8 mouse cellular contexts compared by ENCODE assay signal in genomic region chr10:69656321-69656720, GRCm38 (mm10).
A peak's percentile ranks its signal among the peaks of the same experiment; 100 is the strongest.
DNase-seq lines count a peak whose midpoint lies in the region; ATAC-seq lines count a peak whose summit lies in the region.

No protein-coding gene starts in this region.

- peaks cover 36% of the 10 kb centered on the region for H3K4me1 ChIP-seq in heart, embryonic 12.5 days (replicated peaks)

- no peak overlapping the region for H3K4me3 ChIP-seq in heart, embryonic 12.5 days

- no peaks in the 10 kb centered on the region for H3K27me3 ChIP-seq in heart, embryonic 12.5 days (replicated peaks)

- no peak overlapping the region for H3K9ac ChIP-seq in heart, embryonic 12.5 days

- 18% methylated on average over 3 of the region's 3 CpGs for WGBS in heart, embryonic 12.5 days

- H3K9me3 ChIP-seq in heart, embryonic 12.5 days (replicated peaks): no peaks in the 10 kb centered on the region

- ATAC-seq in heart, embryonic 12.5 days (ENCODE audit: insufficient number of reproducible peaks, low FRiP score): no peak

- H3K36me3 ChIP-seq in heart, embryonic 12.5 days: no peaks in the 10 kb centered on the region

- H3K4me2 ChIP-seq in heart, embryonic 12.5 days: no peak overlapping the region

- DNase-seq in heart, adult 9 months (ENCODE audit: low spot score in 2 of 2): peak; percentile 18 to 35
- DNase-seq in B cell, adult 2 months: peak; percentile 14 to 38
- DNase-seq in brain, adult 2 months (ENCODE audit: low read depth, low spot score): peak; percentile 87
- peak; percentile 37 for DNase-seq in fibroblast of lung, adult 2 months (ENCODE audit: low read depth)
- peak; percentile 78 for DNase-seq in kidney, postnatal 10 days
- peak; percentile 67 for DNase-seq in lung, postnatal 25 days (ENCODE audit: low spot score)
- DNase-seq in thymus, postnatal 14 days: peak; percentile 47

- no peak overlapping the region for H3K27ac ChIP-seq in heart, embryonic 12.5 days (ENCODE audit: poor library complexity, severe bottlenecking)

Comparison
In these comparisons a context has a peak if more than half of its experiments do, and no peak if none do; other contexts are left out.
1. DNase-seq: peak in every context shown above with its lines; median percentile 87 in brain, adult 2 months; 78 in kidney, postnatal 10 days; 67 in lung, postnatal 25 days; 47 in thymus, postnatal 14 days; 37 in fibroblast of lung, adult 2 months; 26 in heart, adult 9 months; 26 in B cell, adult 2 months.